Mouse (Mus musculus): ENCODE data around the gene Spry1. TPM values are rescaled to one million over a fixed set of nuclear protein-coding genes. Genes with fewer than 3 reads are reported as not detected.

Spry1 gene
- polyA plus RNA-seq, 1 experiment, result 47.3 TPM

DNA sequence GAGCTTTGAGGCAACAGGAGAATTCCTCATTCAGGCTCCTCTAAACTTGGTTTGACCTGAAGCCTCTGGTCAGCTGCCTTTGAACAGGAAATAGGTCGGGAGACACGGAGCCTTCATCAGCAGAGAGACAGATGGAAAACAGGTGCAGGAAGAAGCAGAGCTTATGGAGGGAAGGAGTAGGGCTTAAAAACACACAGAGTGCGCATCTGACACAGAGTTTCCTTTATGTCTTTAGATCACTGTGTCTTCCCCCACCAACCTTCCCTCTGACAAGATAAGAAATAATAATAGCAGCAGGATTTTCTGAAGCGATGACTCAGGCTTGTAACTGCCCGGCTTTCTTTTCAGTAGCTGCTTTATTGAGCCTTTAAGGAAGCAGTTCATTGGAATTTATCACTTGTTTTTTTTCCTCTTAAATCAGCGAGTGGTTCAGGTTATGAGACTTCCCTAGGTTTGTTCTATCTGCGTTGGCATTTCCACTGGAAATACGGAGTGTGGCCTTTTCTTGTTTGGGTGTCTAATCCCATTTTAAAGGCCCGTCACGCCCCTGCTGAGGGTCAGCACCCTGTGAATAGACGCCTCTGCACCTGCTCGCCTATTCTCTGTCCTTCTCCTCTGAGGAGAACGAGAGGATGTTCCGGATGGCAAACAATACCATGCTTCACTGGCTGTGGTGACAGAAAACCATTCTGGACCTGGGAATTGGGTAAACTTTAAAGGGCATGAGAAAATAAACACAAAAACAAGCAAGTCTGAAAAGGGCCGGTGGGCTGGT is 32.7 kb downstream of the Spry1 start:
- TF ChIP-seq POLR2A (IDR thresholded peaks at IDR 0.05; ENCODE audit: low read depth, low read length) (no peak), CTCF (conservative IDR thresholded peaks at IDR 0.05; ENCODE audit: insufficient read depth, insufficient read length, low read depth, low read length) (no peak)
- no peak overlapping the region for H3K4me3 ChIP-seq (ENCODE audit: insufficient read depth, low read depth, low read length)
- H3K27me3 ChIP-seq (replicated peaks; ENCODE audit: control insufficient read depth, insufficient read depth, low read length), result no peaks in the 10 kb centered on the region
- H3K36me3 ChIP-seq (ENCODE audit: control insufficient read depth, insufficient read depth, low read length), result no peaks in the 10 kb centered on the region
- H3K4me1 ChIP-seq (ENCODE audit: control insufficient read depth, insufficient read depth, low read length), result 0 out of 2 replicates have a peak, but pooled peaks cover 3% of the 10 kb centered on the region
- no peak overlapping the region for H3K27ac ChIP-seq (ENCODE audit: insufficient read depth, low read depth, low read length)
- no peak for DNase-seq
- 53% methylated on average over 15 of the region's 15 CpGs for WGBS

DNA sequence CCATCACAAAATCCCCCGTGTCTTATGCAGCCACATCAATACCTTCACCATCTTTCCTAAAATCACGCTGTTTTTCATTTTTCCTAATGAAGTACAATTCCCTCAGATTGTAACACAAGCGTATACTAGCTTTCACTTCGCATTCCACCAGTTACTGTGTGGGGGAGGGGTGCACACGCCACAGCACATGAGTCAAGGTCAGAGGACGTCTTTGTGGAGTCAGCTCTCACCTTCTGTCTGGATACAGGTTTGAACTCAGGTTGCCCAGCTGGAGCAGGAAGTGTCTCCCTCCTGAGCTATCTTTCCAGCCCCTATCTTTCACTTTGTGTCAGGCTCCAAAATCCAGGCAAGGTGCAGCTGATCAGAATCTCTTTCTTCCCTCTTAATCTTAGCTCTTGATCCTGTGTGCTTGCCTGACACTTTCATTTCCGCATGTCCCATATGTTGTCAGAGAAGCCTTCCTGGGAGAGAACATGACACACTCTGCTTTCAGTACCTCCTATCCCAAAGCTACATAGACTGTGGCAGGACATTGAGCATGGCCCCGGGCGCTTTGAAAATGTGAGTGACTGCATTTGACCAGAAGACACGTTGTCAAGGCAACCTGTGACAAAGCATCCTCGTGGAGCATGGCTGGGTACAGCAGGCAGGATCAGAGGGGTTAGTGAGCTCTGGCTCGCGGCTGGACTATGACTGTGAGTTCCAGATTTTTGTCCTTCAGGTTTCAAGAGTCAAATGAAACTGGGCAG is 33.9 kb downstream of the Spry1 start:
- Histone ChIP-seq H3K4me1 (ENCODE audit: control insufficient read depth, insufficient read depth, low read length) (0 out of 2 replicates have a peak, but pooled peaks cover 3% of the 10 kb centered on the region), H3K27ac (ENCODE audit: insufficient read depth, low read depth, low read length) (no peak overlapping the region), H3K4me3 (ENCODE audit: insufficient read depth, low read depth, low read length) (no peak overlapping the region), H3K27me3 (replicated peaks; ENCODE audit: control insufficient read depth, insufficient read depth, low read length) (no peaks in the 10 kb centered on the region), H3K36me3 (ENCODE audit: control insufficient read depth, insufficient read depth, low read length) (no peaks in the 10 kb centered on the region)
- DNase-seq, result no peak
- WGBS, result 64% methylated on average over 13 of the region's 13 CpGs
- TF ChIP-seq CTCF (conservative IDR thresholded peaks at IDR 0.05; ENCODE audit: insufficient read depth, insufficient read length, low read depth, low read length) (no peak), POLR2A (IDR thresholded peaks at IDR 0.05; ENCODE audit: low read depth, low read length) (no peak)

DNA sequence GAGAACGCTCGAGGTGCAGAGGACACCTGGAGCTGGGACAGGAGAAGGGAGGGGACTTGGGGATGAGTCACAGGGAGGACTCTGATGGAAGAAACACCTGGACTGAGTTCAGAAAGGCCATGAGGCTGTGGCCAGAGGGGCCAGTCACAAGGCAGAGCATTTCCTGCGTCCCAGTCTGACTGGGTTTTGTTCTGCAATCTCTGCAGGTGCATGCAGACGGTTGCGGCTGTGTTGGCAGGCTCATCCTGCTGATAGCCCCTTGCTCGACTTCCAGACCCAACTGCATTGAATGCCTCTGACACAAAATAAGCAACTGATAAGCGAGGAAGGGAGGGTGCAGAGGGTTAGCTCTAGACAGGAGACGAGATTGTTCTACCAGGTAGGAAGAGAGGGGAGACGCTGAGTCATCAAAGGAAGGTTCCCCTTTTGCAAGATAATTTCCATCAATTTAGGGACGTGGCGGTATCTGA is 35.3 kb downstream of the Spry1 start:
- Histone ChIP-seq H3K27me3 (replicated peaks; ENCODE audit: control insufficient read depth, insufficient read depth, low read length) (no peaks in the 10 kb centered on the region), H3K27ac (ENCODE audit: insufficient read depth, low read depth, low read length) (no peak overlapping the region)
- TF ChIP-seq CTCF (conservative IDR thresholded peaks at IDR 0.05; ENCODE audit: insufficient read depth, insufficient read length, low read depth, low read length) (no peak), POLR2A (IDR thresholded peaks at IDR 0.05; ENCODE audit: low read depth, low read length) (no peak)

DNA sequence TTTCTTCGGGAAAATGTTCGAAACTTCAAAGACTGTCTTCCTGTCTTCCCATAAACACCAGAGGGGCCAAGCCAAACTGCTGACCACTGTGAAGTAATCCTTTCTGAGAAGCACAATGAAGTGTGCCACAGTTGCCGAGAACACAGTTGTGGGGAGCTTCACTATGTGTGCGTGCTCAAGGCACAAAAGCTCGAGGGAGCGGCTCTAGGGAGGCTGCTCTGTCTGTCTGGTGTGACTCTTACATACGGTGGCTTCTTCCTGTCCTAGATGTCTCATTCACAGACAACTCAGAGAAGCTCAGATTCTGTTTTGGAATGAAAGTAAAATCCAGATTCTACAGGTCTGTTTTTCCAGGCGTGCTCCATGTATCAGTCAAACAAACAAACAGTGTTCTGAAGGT is 36.5 kb downstream of the Spry1 start:
- no peaks in the 10 kb centered on the region for H3K27me3 ChIP-seq (replicated peaks; ENCODE audit: control insufficient read depth, insufficient read depth, low read length)
- no peak for DNase-seq
- no peak overlapping the region for H3K4me3 ChIP-seq (ENCODE audit: insufficient read depth, low read depth, low read length)
- WGBS, result 93% methylated on average over 8 of the region's 8 CpGs
- H3K36me3 ChIP-seq (ENCODE audit: control insufficient read depth, insufficient read depth, low read length), result no peaks in the 10 kb centered on the region
- H3K4me1 ChIP-seq (ENCODE audit: control insufficient read depth, insufficient read depth, low read length), result 0 out of 2 replicates have a peak, but pooled peaks cover 3% of the 10 kb centered on the region
- TF ChIP-seq POLR2A (IDR thresholded peaks at IDR 0.05; ENCODE audit: low read depth, low read length), result no peak
- TF ChIP-seq CTCF (conservative IDR thresholded peaks at IDR 0.05; ENCODE audit: insufficient read depth, insufficient read length, low read depth, low read length), result no peak
- no peak overlapping the region for H3K27ac ChIP-seq (ENCODE audit: insufficient read depth, low read depth, low read length)

More for the DNA sequence above, 35.3 kb downstream of the Spry1 start:
- Histone ChIP-seq H3K4me3 (ENCODE audit: insufficient read depth, low read depth, low read length) (no peak overlapping the region), H3K4me1 (ENCODE audit: control insufficient read depth, insufficient read depth, low read length) (0 out of 2 replicates have a peak, but pooled peaks cover 3% of the 10 kb centered on the region), H3K36me3 (ENCODE audit: control insufficient read depth, insufficient read depth, low read length) (no peaks in the 10 kb centered on the region)
- 91% methylated on average over 11 of the region's 11 CpGs for WGBS
- DNase-seq, result no peak

DNA sequence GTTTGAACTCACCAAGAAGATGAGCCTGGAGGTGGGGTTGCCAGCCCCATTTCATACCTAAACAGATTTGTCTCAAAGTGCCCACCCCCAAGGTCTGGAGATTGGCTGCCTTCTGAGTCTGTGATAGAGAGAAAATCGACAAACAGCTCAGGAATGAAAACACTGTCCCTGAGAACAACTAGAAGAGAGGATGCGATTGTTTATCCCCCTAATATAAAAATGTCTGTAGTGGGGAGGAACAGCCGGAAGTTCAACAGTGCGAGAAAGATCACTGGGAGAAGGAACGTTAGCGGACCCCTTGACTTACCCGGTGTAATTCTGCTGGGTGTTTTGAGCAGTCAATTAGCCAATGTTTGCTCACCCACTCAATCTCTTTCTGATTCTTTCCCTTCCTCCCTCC is 46.5 kb downstream of the Spry1 start:
- no peak overlapping the region for H3K4me3 ChIP-seq (ENCODE audit: insufficient read depth, low read depth, low read length)
- H3K4me1 ChIP-seq (ENCODE audit: control insufficient read depth, insufficient read depth, low read length), result peaks cover 5% of the 10 kb centered on the region
- peak overlapping the region; percentile 62; the same call in 1 of the 2 replicates for H3K27ac ChIP-seq (ENCODE audit: insufficient read depth, low read depth, low read length)
- 66% methylated on average over 7 of the region's 7 CpGs for WGBS
- H3K27me3 ChIP-seq (replicated peaks; ENCODE audit: control insufficient read depth, insufficient read depth, low read length), result no peaks in the 10 kb centered on the region
- H3K36me3 ChIP-seq (ENCODE audit: control insufficient read depth, insufficient read depth, low read length), result no peaks in the 10 kb centered on the region
- TF ChIP-seq CTCF (conservative IDR thresholded peaks at IDR 0.05; ENCODE audit: insufficient read depth, insufficient read length, low read depth, low read length), result no peak
- no peak for TF ChIP-seq POLR2A (IDR thresholded peaks at IDR 0.05; ENCODE audit: low read depth, low read length)
- DNase-seq, result peak; percentile 54

DNA sequence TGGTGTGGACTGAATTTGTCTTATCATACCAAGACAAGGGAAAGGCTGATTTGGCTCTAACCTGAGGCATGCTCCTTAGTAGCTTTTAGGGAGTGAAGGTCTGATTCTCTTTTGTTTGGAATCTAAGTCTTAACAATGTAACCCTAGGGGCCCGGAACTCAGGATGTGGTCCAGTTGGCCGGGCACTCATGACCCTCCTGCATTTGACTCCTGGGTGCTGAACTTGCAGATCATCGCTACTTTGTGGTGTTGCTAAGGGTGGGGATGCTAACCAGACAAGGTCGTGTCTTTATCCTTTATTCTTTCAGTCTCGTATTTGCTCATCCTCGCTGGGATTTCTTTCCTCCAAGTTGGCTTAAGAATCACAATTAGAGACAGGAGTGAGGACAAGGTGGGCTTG is 47.0 kb downstream of the Spry1 start:
- WGBS, result 30% methylated on average over 6 of the region's 6 CpGs
- no peaks in the 10 kb centered on the region for H3K36me3 ChIP-seq (ENCODE audit: control insufficient read depth, insufficient read depth, low read length)
- TF ChIP-seq CTCF (conservative IDR thresholded peaks at IDR 0.05; ENCODE audit: insufficient read depth, insufficient read length, low read depth, low read length) (no peak), POLR2A (IDR thresholded peaks at IDR 0.05; ENCODE audit: low read depth, low read length) (no peak)
- H3K4me1 ChIP-seq (ENCODE audit: control insufficient read depth, insufficient read depth, low read length), result peaks cover 5% of the 10 kb centered on the region
- H3K27me3 ChIP-seq (replicated peaks; ENCODE audit: control insufficient read depth, insufficient read depth, low read length), result no peaks in the 10 kb centered on the region
- DNase-seq, result no peak
- H3K4me3 ChIP-seq (ENCODE audit: insufficient read depth, low read depth, low read length), result peak overlapping the region; percentile 47
- peak overlapping the region; percentile 18; the same call in 1 of the 2 replicates for H3K27ac ChIP-seq (ENCODE audit: insufficient read depth, low read depth, low read length)
